Mouse (Mus musculus) lung, embryonic 15.5 days (tissue): ENCODE results near the gene Rnf114. TPM values are rescaled to one million over a fixed set of nuclear protein-coding genes. Genes with fewer than 3 reads are reported as not detected.

Experiments
- ATAC-seq: fragments of 200-750 bp; cut with Nextera tagmentation; 2 replicates; pipeline ENCODE4 v1.8.0; 2017; ENCODE audit warnings: moderate number of reproducible peaks, borderline replicate concordance; ENCODE audit not compliant: low FRiP score, low TSS enrichment; ENCODE audit errors: extremely low read depth
- H3K27ac ChIP-seq: fragments of 300-500 bp; sonication (generic); 2 replicates; pipeline ENCODE4 v1.5.1; 2015; ENCODE audit warnings: moderate library complexity, mild to moderate bottlenecking, inconsistent platforms
- H3K27me3 ChIP-seq: fragments of 300-500 bp; sonication (generic); 2 replicates; pipeline ENCODE4 v1.6.1; 2015; ENCODE audit warnings: inconsistent platforms
- H3K36me3 ChIP-seq: fragments of 300-500 bp; sonication (generic); 2 replicates; pipeline ENCODE4 v1.6.1; 2015; ENCODE audit warnings: inconsistent platforms
- H3K4me1 ChIP-seq: fragments of 300-500 bp; sonication (generic); 2 replicates; pipeline ENCODE4 v1.6.1; 2015; ENCODE audit warnings: inconsistent platforms
- H3K4me2 ChIP-seq: fragments of 300-500 bp; sonication (generic); 2 replicates; pipeline ENCODE4 v1.6.1; 2015; ENCODE audit warnings: inconsistent platforms, mild to moderate bottlenecking, moderate library complexity
- H3K4me3 ChIP-seq: fragments of 300-500 bp; sonication (generic); 2 replicates; pipeline ENCODE4 v1.5.1; 2015; ENCODE audit warnings: mild to moderate bottlenecking, inconsistent platforms
- H3K9ac ChIP-seq: fragments of 300-500 bp; sonication (generic); 2 replicates; pipeline ENCODE4 v1.6.1; 2015; ENCODE audit warnings: inconsistent platforms
- H3K9me3 ChIP-seq: fragments of 300-500 bp; sonication (generic); 2 replicates; pipeline ENCODE4 v1.6.1; 2016; ENCODE audit warnings: inconsistent platforms
- WGBS: fragments of 180-500 bp; shearing (Covaris S2); methylation state at CpG from one replicate; pipeline ENCODE4 v1.1.7; 2015; 5-methylcytosine and 5-hydroxymethylcytosine counted together
- polyA plus RNA-seq: library from polyadenylated mRNA; unstranded; fragments of >200 nt; fragmentation: Nextera tagmentation; extraction: Ambion mirVana; gene quantifications from 2 replicates; pipeline ENCODE4 v1.2.1, GENCODE M21; 2015

Gene Rnf114
- polyA plus RNA-seq, 1 experiment from 2014 or later, result 102 TPM

DNA sequence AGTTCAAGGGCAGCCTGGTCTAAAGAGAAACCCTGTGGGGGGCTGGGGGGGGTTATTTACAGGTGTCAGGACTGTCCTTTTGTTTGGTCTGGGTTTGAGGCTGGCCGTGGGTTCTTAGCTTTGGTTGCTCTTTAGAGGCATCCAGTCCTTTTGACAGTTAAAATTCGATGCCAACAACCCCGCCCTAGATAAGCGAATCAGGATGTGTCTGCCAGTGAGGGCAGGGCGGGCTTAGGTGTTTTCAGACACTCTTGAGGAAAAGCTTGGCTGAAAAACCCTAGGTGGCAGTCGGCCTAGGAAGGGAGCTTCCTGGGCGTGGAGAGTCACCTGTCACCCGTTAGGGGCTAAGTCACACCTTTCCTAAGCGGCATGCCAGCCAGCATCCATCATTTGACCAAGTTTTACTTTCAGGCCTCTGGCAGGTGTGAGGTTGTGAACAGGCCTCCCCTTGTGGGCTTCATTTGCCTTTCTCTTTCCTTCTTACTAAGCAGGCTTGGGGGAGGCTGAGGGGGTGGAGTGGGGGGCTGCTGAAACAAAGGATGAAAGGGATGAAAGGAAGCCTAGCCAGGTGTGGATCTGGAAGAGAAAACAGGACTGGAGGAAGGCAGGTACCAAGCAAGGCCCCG, 44.0 kb downstream of the Rnf114 start:
- Histone ChIP-seq H3K27ac (no peak overlapping the region), H3K4me3 (no peak overlapping the region), H3K4me1 (peaks cover 31% of the 10 kb centered on the region), H3K36me3 (no peaks in the 10 kb centered on the region), H3K9ac (no peak overlapping the region), H3K27me3 (peaks cover 10% of the 10 kb centered on the region; the same call in 1 of the 2 replicates), H3K4me2 (no peak overlapping the region), H3K9me3 (no peaks in the 10 kb centered on the region)
- ATAC-seq, result no peak
- 37% methylated on average over 10 of the region's 10 CpGs for WGBS

DNA sequence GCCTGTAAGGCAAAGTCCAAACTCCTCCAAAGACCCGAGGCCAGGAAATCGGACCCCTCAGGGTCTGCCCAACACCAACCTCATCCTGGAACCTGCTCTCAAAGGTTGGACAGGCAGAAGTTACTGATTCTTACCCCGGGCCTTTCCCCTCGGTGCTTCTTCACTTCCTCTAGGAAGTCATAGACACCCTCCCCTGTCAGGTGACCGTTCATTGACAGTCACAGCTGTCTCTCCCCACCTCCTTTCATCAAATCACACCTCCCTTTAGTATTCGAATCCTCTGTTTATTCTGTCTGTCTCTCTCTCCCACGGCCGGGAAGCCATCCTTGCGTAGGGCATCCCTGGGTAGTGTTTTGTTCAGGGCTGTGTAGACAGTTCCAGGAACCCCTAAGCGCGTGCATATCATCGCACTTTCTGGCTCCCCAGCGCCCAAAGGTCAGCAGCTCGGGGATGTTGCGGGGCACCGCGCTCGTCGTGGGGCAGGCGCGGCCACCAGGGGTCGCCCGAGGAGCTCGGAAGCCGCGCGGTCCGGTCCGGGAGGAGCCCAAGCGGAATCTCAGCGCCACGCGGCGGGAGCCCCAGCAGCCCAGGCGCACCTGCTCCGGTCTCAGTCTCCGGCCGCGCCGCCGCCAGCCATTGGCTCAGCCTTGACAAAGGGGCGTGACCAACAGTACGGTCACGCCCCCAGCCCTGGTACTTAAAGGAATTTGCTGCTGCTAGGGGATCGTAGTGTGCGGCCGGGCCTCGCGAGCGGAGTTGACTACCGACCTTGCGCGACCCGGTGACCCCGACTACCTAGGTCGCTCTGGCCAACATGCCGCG, 45.2 kb downstream of the Rnf114 start, which contains the start of gene Snai1:
Gene Snai1, plus strand, starts transcription at position 720 of the 822 bp plus-strand sequence.
- Histone ChIP-seq H3K36me3 (0 out of 2 replicates have a peak, but pooled peaks cover 7% of the 10 kb centered on the region), H3K4me2 (peak within 1 kb of the TSS; percentile 89), H3K27me3 (peaks cover 10% of the 10 kb centered on the region; the same call in 1 of the 2 replicates), H3K4me3 (peak within 1 kb of the TSS; percentile 67), H3K9me3 (no peaks in the 10 kb centered on the region), H3K27ac (peak within 1 kb of the TSS; percentile 96), H3K9ac (peak within 1 kb of the TSS; percentile 62), H3K4me1 (peaks cover 41% of the 10 kb centered on the region)
- peak; percentile 94 for ATAC-seq
- under 1% methylated on average over 58 of the region's 58 CpGs for WGBS

DNA sequence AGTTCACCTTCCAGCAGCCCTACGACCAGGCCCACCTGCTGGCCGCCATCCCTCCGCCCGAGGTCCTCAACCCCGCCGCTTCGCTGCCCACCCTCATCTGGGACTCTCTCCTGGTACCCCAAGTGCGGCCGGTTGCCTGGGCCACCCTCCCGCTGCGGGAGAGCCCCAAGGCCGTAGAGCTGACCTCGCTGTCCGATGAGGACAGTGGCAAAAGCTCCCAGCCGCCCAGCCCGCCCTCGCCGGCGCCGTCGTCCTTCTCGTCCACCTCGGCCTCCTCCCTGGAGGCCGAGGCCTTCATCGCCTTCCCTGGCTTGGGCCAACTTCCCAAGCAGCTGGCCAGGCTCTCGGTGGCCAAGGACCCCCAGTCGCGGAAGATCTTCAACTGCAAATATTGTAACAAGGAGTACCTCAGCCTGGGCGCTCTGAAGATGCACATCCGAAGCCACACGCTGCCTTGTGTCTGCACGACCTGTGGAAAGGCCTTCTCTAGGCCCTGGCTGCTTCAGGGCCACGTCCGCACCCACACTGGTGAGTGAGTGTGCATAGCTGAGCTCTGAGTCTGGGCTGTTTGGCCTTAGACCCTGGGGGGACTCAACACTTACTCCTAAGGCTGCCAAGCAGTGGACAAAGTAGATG, 46.3 kb downstream of the Rnf114 start:
- peak overlapping the region; percentile 67 for H3K4me3 ChIP-seq
- H3K36me3 ChIP-seq, result 0 out of 2 replicates have a peak, but pooled peaks cover 7% of the 10 kb centered on the region
- peaks cover 52% of the 10 kb centered on the region for H3K4me1 ChIP-seq
- H3K4me2 ChIP-seq, result peak overlapping the region; percentile 89
- peak overlapping the region; percentile 96 for H3K27ac ChIP-seq
- peaks cover 10% of the 10 kb centered on the region; the same call in 1 of the 2 replicates for H3K27me3 ChIP-seq
- ATAC-seq, result peak; percentile 0; the same call in 1 of the 2 replicates
- WGBS, result 15% methylated on average over 33 of the region's 34 CpGs
- peak overlapping the region; percentile 62 for H3K9ac ChIP-seq
- H3K9me3 ChIP-seq, result no peaks in the 10 kb centered on the region

DNA sequence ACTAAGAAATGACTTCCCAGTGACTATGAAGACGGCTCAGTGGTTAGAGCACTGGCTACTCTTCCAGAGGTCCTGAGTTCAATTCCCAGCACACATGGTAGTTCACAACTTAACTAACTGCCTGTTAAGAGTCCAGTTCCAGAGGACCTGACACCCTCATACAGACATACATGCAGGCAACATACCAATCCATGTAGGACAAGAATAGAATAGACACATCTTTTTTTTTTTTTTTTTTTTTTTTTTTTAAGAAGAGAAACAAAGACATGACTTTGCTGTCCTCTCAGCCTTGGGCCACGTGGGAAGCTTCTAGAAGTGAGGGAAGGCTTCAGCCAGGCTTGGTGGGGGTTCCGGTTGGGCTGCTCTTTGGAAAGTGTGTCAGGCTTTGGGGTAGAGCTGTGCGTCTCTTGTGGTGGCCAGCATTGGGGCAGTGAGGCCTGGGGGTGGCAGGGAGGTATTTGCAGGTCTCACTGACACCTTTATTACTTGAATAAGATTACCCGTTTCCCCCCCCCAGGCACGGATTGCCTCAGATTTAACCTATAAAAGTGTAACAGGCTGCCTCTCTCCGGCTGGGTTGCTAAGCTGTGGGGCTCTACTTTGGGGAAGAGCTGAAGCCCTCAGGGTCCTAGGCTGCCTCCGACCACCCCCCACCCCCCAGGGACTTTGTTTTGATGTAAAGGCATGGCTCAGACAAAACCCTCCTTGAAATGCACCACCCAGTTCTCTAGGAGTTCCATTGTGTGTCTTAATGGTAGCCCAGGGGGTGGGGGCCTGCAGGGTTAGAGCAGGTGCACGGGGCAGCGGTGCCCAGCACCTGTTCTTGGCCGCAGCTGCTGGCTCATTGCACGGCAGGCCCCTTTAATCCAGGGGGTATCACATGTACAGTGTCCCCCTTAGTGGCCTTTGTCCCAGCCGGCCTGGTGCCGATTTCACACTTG, 47.4 kb downstream of the Rnf114 start:
- Histone ChIP-seq H3K27ac (peak overlapping the region; percentile 96), H3K36me3 (0 out of 2 replicates have a peak, but pooled peaks cover 7% of the 10 kb centered on the region), H3K9me3 (no peaks in the 10 kb centered on the region), H3K9ac (peak overlapping the region; percentile 62), H3K4me2 (peak overlapping the region; percentile 89), H3K4me3 (peak overlapping the region; percentile 67), H3K27me3 (peaks cover 10% of the 10 kb centered on the region; the same call in 1 of the 2 replicates), H3K4me1 (peaks cover 63% of the 10 kb centered on the region)
- no peak for ATAC-seq
- 21% methylated on average over 14 of the region's 14 CpGs for WGBS

DNA sequence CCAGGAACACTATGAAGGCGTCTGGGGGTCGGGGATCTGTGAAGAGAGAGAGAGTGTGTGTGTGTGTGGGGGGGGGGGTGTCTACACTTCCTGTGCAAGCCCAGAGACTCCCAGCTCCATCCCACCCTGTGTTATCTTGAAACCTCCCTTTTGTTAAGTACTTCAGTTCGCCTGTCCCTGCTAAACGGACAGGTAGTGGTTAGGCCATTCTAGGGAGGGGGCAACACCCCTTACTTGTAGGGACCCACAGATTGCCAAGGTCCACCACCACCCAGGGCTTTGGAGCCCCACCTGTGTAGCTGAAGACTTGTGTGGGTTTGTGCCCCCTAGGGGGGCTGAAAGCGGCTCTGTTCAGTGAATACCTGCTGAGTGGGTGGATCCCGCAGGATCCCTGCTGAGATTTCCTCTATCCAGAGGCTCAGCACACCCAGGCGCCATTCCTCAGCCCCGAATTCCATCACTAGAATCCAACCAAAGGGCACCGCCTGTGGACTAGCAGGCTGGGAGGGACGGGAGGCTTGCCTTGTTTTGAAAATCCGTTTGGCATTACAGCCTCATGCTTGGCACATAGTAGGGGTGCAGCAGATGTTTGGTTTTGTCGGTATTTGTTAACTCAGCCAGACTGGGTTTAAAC, 48.1 kb downstream of the Rnf114 start:
- no peaks in the 10 kb centered on the region for H3K9me3 ChIP-seq
- peak overlapping the region; percentile 89 for H3K4me2 ChIP-seq
- no peak for ATAC-seq
- peaks cover 63% of the 10 kb centered on the region for H3K4me1 ChIP-seq
- H3K27ac ChIP-seq, result peak overlapping the region; percentile 96
- 0 out of 2 replicates have a peak, but pooled peaks cover 7% of the 10 kb centered on the region for H3K36me3 ChIP-seq
- peak overlapping the region; percentile 62 for H3K9ac ChIP-seq
- 16% methylated on average over 12 of the region's 12 CpGs for WGBS
- peak overlapping the region; percentile 67 for H3K4me3 ChIP-seq
- H3K27me3 ChIP-seq, result peaks cover 10% of the 10 kb centered on the region; the same call in 1 of the 2 replicates

DNA sequence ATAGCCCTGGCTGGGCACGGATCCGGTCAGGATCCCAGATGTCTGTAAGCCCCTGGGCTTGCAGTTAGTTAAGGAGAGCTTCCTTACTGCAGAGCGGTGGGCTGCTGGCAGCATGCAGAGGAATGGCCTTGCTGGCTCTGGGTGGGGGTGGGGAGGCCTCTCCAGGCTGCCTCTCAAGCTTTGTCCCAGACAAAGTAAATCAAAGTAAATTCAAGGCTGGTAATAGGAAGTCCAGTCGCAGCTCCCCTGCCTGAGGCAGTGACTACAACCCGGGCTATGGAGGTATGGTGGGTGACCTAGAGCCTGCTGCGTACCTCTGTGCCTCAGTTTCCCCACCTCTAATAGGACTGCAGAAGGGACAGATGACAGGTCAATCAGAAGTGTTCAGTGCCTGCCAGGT, 48.9 kb downstream of the Rnf114 start:
- Histone ChIP-seq H3K4me3 (peak overlapping the region; percentile 67), H3K27me3 (peaks cover 10% of the 10 kb centered on the region; the same call in 1 of the 2 replicates), H3K27ac (peak overlapping the region; percentile 96), H3K4me1 (peaks cover 66% of the 10 kb centered on the region), H3K9ac (peak overlapping the region; percentile 62), H3K4me2 (peak overlapping the region; percentile 89), H3K36me3 (0 out of 2 replicates have a peak, but pooled peaks cover 7% of the 10 kb centered on the region), H3K9me3 (no peaks in the 10 kb centered on the region)
- WGBS, result 11% methylated on average over 6 of the region's 6 CpGs
- ATAC-seq, result no peak

DNA sequence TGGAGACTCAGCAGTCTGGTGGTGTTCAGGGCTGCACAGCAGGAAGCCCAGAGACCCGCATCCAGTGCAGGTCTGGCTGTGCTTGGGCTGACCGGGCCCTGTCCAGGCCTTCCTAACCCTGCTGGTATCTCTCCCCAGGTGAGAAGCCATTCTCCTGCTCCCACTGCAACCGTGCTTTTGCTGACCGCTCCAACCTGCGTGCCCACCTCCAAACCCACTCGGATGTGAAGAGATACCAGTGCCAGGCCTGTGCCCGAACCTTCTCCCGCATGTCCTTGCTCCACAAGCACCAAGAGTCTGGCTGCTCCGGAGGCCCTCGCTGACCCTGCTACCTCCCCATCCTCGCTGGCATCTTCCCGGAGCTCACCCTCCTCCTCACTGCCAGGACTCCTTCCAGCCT, 49.3 kb downstream of the Rnf114 start:
- H3K9ac ChIP-seq, result peak overlapping the region; percentile 62
- H3K4me3 ChIP-seq, result peak overlapping the region; percentile 67
- H3K36me3 ChIP-seq, result 0 out of 2 replicates have a peak, but pooled peaks cover 7% of the 10 kb centered on the region
- no peak for ATAC-seq
- WGBS, result 52% methylated on average over 12 of the region's 12 CpGs
- peak overlapping the region; percentile 89 for H3K4me2 ChIP-seq
- H3K4me1 ChIP-seq, result peaks cover 70% of the 10 kb centered on the region
- H3K9me3 ChIP-seq, result no peaks in the 10 kb centered on the region
- H3K27me3 ChIP-seq, result peaks cover 7% of the 10 kb centered on the region; the same call in 1 of the 2 replicates
- H3K27ac ChIP-seq, result peak overlapping the region; percentile 96

DNA sequence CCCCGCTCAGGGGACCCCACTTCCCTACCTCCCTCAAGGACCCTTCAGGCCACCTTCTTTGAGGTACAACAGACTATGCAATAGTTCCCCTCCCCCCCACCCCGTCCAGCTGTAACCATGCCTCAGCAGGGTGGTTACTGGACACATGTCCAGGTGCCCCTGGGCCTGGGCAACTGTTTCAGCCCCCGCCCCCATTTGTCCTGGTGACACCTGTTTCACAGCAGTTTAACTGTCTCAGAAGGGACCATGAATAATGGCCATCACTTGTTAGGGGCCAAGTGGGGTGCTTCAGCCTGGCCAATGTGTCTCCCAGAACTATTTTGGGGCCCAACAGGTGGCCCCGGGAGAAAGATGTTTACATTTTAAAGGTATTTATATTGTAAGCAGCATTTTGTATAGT, 49.9 kb downstream of the Rnf114 start:
- Histone ChIP-seq H3K36me3 (0 out of 2 replicates have a peak, but pooled peaks cover 7% of the 10 kb centered on the region), H3K4me2 (peak overlapping the region; percentile 89), H3K9me3 (no peaks in the 10 kb centered on the region), H3K27me3 (peaks cover 1% of the 10 kb centered on the region; the same call in 1 of the 2 replicates), H3K4me1 (peaks cover 71% of the 10 kb centered on the region), H3K4me3 (peak overlapping the region; percentile 67), H3K27ac (peak overlapping the region; percentile 96), H3K9ac (peak overlapping the region; percentile 62)
- WGBS, result 48% methylated on average over 4 of the region's 4 CpGs
- ATAC-seq, result no peak

DNA sequence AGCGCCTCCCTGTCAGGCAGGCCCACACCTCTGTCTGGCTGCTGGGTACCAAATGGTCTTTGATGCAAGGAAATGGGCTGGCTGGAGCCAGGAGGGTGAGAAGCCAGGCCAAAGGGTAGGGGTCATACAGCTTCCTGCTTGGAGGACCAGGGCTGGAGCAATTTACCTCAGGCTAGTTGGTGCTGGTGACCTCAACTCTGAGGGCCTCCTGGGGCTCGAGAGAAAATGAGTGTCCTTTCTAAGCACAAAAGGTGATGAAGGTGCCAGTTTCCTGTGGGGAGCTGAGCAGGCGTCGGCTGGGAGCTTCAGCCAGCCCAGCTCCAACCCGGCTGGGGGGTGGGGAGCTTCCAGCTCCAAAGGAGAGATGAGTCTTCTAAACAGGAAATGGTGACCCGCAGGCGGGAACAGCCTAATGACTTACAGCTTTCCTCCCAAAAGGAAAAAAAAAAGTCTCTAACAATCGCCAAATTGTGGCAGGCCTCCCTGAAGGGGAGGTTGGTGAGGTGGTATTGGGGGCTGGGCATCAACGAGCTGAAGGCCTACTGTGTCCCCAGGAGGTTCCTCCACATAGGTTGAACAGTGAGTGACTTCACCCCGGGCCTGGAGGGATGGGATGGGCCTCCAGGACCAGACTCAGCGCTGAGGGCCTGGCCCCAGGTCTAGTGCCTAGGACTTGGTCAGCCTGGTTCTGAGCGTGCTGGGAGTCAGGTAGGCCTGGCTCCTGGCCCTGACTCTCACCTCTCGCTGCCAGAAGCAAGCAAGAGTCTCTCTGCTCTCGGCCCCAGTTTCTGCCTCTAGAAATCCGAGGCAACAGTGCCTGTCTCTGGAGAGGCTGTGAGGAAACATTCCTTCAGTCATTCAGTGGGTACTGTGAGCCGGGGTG, 50.9 kb downstream of the Rnf114 start:
- peak overlapping the region; percentile 62 for H3K9ac ChIP-seq
- H3K27me3 ChIP-seq, result no peaks in the 10 kb centered on the region
- WGBS, result 8% methylated on average over 16 of the region's 16 CpGs
- peak overlapping the region; percentile 96 for H3K27ac ChIP-seq
- peaks cover 64% of the 10 kb centered on the region for H3K4me1 ChIP-seq
- H3K4me3 ChIP-seq, result peak overlapping the region; percentile 67
- H3K9me3 ChIP-seq, result no peaks in the 10 kb centered on the region
- 0 out of 2 replicates have a peak, but pooled peaks cover 7% of the 10 kb centered on the region for H3K36me3 ChIP-seq
- peak; percentile 28 for ATAC-seq
- H3K4me2 ChIP-seq, result peak overlapping the region; percentile 89
